Mouse (Mus musculus) hindbrain, embryonic 12.5 days (tissue): ENCODE results near the gene Sdr42e1. TPM values are rescaled to one million over a fixed set of nuclear protein-coding genes. Genes with fewer than 3 reads are reported as not detected.

ENCODE experiments used
- ATAC-seq: fragments of 200-750 bp; cut with Nextera tagmentation; 2 replicates; pipeline ENCODE4 v1.8.0; 2017; ENCODE audit warnings: moderate TSS enrichment; ENCODE audit not compliant: low FRiP score
- H3K27ac ChIP-seq: fragments of 300-500 bp; sonication (generic); 2 replicates; pipeline ENCODE4 v1.5.1; 2016; ENCODE audit warnings: mild to moderate bottlenecking
- H3K27me3 ChIP-seq: fragments of 300-500 bp; sonication (generic); 2 replicates; pipeline ENCODE4 v1.6.1; 2016; ENCODE audit warnings: mild to moderate bottlenecking
- H3K36me3 ChIP-seq: fragments of 300-500 bp; sonication (generic); 2 replicates; pipeline ENCODE4 v1.6.1; 2016; ENCODE audit warnings: mild to moderate bottlenecking
- H3K4me1 ChIP-seq: fragments of 300-500 bp; sonication (generic); 2 replicates; pipeline ENCODE4 v1.6.1; 2016
- H3K4me2 ChIP-seq: fragments of 300-500 bp; sonication (generic); replicated peaks from 2 replicates; pipeline ENCODE4 v1.6.1; 2016; ENCODE audit warnings: mild to moderate bottlenecking
- H3K4me3 ChIP-seq: fragments of 300-500 bp; sonication (generic); 2 replicates; pipeline ENCODE4 v1.5.1; 2016; ENCODE audit warnings: mild to moderate bottlenecking
- H3K9ac ChIP-seq: fragments of 300-500 bp; sonication (generic); 2 replicates; pipeline ENCODE4 v1.6.1; 2016; ENCODE audit warnings: mild to moderate bottlenecking, moderate library complexity
- H3K9me3 ChIP-seq: fragments of 300-500 bp; sonication (generic); replicated peaks from 2 replicates; pipeline ENCODE4 v1.6.1; 2016; ENCODE audit warnings: mild to moderate bottlenecking
- WGBS: fragments of 180-500 bp; shearing (Covaris S2); methylation state at CpG from one replicate; pipeline ENCODE4 v1.1.7; 2016; 5-methylcytosine and 5-hydroxymethylcytosine counted together
- polyA plus RNA-seq: library from polyadenylated mRNA; unstranded; fragments of >200 nt; fragmentation: Nextera tagmentation; extraction: Ambion mirVana; gene quantifications from 2 replicates; pipeline ENCODE4 v1.2.1, GENCODE M21; 2016

Sdr42e1 gene
- polyA plus RNA-seq, 1 experiment from 2014 or later, result 0.93 TPM

DNA sequence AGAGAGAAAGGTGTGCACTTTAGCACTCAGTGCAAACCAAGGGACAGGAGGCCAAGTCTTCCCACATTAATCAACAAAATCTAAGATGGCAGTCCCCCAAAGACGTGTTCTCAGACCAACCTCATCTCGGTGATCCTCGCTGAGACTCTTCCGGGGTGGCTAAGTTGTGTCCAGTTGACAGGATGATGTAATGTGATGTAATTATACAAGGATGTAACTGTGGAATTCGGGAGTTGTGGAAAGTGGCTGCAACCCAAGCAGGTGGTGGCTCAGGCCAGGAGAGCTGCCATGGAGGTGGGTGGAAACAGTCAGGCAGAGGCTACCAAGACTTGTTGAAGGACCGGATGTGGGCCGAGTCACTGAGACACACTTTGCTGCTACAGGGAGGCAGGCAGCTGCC is 14.4 kb upstream of the Sdr42e1 start:
- Histone ChIP-seq H3K9me3 (no peaks in the 10 kb centered on the region), H3K27ac (no peak overlapping the region), H3K27me3 (no peaks in the 10 kb centered on the region), H3K4me1 (no peaks in the 10 kb centered on the region), H3K4me2 (no peak overlapping the region), H3K36me3 (no peaks in the 10 kb centered on the region), H3K4me3 (no peak overlapping the region), H3K9ac (no peak overlapping the region)
- 86% methylated on average over 7 of the region's 7 CpGs for WGBS
- no peak for ATAC-seq

GRCm38 (mm10) chr8:117684504-117684903 is 11.0 kb upstream of the Sdr42e1 start:
- H3K27ac ChIP-seq, result no peak overlapping the region
- 71% methylated on average over 11 of the region's 11 CpGs for WGBS
- H3K4me3 ChIP-seq, result no peak overlapping the region
- H3K27me3 ChIP-seq, result no peaks in the 10 kb centered on the region
- no peak overlapping the region for H3K9ac ChIP-seq
- H3K9me3 ChIP-seq, result no peaks in the 10 kb centered on the region
- no peaks in the 10 kb centered on the region for H3K36me3 ChIP-seq
- H3K4me1 ChIP-seq, result no peaks in the 10 kb centered on the region
- no peak overlapping the region for H3K4me2 ChIP-seq
- no peak for ATAC-seq

GRCm38 (mm10) chr8:117683925-117684472 is 10.5 kb upstream of the Sdr42e1 start:
- no peak for ATAC-seq
- Histone ChIP-seq H3K4me1 (no peaks in the 10 kb centered on the region), H3K4me3 (no peak overlapping the region), H3K9me3 (no peaks in the 10 kb centered on the region), H3K27ac (no peak overlapping the region), H3K36me3 (no peaks in the 10 kb centered on the region), H3K27me3 (no peaks in the 10 kb centered on the region), H3K9ac (no peak overlapping the region), H3K4me2 (no peak overlapping the region)
- WGBS, result 87% methylated on average over 10 of the region's 10 CpGs

- H3K4me2 ChIP-seq, result no peak overlapping the region
- H3K27ac ChIP-seq, result no peak overlapping the region
- H3K4me3 ChIP-seq, result no peak overlapping the region
- WGBS, result 83% methylated on average over 4 of the region's 4 CpGs
- H3K27me3 ChIP-seq, result no peaks in the 10 kb centered on the region
- no peak overlapping the region for H3K9ac ChIP-seq
- H3K36me3 ChIP-seq, result no peaks in the 10 kb centered on the region
- H3K9me3 ChIP-seq, result no peaks in the 10 kb centered on the region
- ATAC-seq, result no peak
- H3K4me1 ChIP-seq, result no peaks in the 10 kb centered on the region
Measured at GRCm38 (mm10) chr8:117678650-117679049, 5.2 kb upstream of the Sdr42e1 start.

DNA sequence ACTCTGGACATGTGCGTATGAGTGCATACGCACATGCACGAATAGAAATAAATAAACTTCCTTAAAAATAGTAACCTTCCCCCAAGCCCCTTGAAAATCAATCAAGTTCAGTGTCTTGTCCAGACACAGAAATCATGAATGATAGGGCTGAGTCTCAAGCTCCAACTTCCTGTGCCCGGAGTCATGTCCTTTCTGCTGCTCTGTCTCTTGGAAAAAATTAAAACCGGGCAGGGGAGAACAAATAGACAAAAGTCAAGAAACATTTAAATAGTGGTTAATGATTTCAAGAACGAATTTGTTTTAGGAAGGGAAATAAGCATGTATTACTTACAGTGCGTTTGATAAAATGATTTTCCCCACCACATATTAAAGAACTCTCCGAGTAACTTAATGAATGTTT is 3.5 kb upstream of the Sdr42e1 start:
- 87% methylated on average over 8 of the region's 8 CpGs for WGBS
- Histone ChIP-seq H3K36me3 (no peaks in the 10 kb centered on the region), H3K9ac (no peak overlapping the region), H3K27ac (no peak overlapping the region), H3K4me3 (no peak overlapping the region), H3K4me1 (no peaks in the 10 kb centered on the region), H3K4me2 (no peak overlapping the region), H3K9me3 (no peaks in the 10 kb centered on the region), H3K27me3 (no peaks in the 10 kb centered on the region)
- ATAC-seq, result no peak

DNA sequence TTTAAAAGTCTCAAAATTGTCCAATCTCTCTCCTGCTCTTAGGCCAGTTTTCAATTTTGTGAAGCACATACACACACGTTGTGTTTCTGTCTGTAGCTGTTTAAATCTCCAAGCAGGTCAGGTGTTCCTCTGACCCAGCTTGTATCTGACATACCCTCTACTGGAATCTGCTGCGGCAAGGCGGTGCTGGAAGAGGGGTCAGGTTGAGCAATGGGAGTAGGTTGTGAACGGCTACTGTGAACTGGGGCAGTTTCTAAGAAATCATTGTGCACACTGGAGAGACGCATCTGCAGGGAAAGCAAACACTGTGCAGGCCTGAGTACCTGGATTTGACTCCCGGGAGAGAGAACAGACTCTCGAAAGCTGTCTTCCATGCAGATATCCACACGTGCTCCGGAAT is 3.0 kb upstream of the Sdr42e1 start:
- WGBS, result 82% methylated on average over 9 of the region's 9 CpGs
- no peaks in the 10 kb centered on the region for H3K4me1 ChIP-seq
- no peak overlapping the region for H3K4me2 ChIP-seq
- no peak overlapping the region for H3K9ac ChIP-seq
- H3K27me3 ChIP-seq, result no peaks in the 10 kb centered on the region
- no peak overlapping the region for H3K4me3 ChIP-seq
- ATAC-seq, result no peak
- H3K36me3 ChIP-seq, result no peaks in the 10 kb centered on the region
- H3K9me3 ChIP-seq, result no peaks in the 10 kb centered on the region
- H3K27ac ChIP-seq, result no peak overlapping the region

GRCm38 (mm10) chr8:117675171-117675570 is 1.7 kb upstream of the Sdr42e1 start:
- no peaks in the 10 kb centered on the region for H3K36me3 ChIP-seq
- no peak overlapping the region for H3K4me2 ChIP-seq
- no peak overlapping the region for H3K9ac ChIP-seq
- no peaks in the 10 kb centered on the region for H3K9me3 ChIP-seq
- ATAC-seq, result no peak
- WGBS, result 87% methylated on average over 5 of the region's 5 CpGs
- no peak overlapping the region for H3K4me3 ChIP-seq
- H3K4me1 ChIP-seq, result no peaks in the 10 kb centered on the region
- H3K27ac ChIP-seq, result no peak overlapping the region
- no peaks in the 10 kb centered on the region for H3K27me3 ChIP-seq

- ATAC-seq, result no peak
- no peak overlapping the region for H3K4me2 ChIP-seq
- 69% methylated on average over 3 of the region's 3 CpGs for WGBS
Measured at GRCm38 (mm10) chr8:117672558-117672957, 931 bp downstream of the Sdr42e1 start.

DNA sequence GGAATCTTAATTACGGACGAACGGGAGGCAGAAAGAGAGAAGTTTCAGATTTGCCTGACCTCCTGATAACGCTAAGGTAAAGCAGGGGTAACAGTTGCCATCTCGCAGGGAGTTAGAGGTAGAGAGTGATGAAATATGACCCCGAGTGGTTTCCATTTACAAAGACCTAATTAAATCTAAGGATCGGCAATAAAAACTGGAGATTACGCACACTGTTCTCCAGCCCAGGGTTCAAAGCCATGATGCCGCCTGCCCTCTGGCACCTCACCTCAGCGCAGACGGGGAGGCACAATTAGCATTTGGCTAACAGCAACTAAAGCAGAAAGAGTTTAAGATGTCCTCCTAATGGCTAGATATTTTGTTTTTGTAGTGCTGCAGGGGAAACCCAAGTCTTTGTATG is 3.0 kb downstream of the Sdr42e1 start:
- H3K9me3 ChIP-seq, result no peaks in the 10 kb centered on the region
- no peaks in the 10 kb centered on the region for H3K27me3 ChIP-seq
- no peak overlapping the region for H3K9ac ChIP-seq
- H3K4me1 ChIP-seq, result no peaks in the 10 kb centered on the region
- H3K4me2 ChIP-seq, result no peak overlapping the region
- no peak overlapping the region for H3K4me3 ChIP-seq
- no peak overlapping the region for H3K27ac ChIP-seq
- ATAC-seq, result no peak
- no peaks in the 10 kb centered on the region for H3K36me3 ChIP-seq
- WGBS, result 45% methylated on average over 11 of the region's 11 CpGs

More at GRCm38 (mm10) chr8:117672558-117672957, 931 bp downstream of the Sdr42e1 start:
- Histone ChIP-seq H3K27ac (no peak overlapping the region), H3K4me1 (no peaks in the 10 kb centered on the region), H3K9ac (no peak overlapping the region), H3K27me3 (no peaks in the 10 kb centered on the region), H3K36me3 (no peaks in the 10 kb centered on the region), H3K4me3 (no peak overlapping the region), H3K9me3 (no peaks in the 10 kb centered on the region)

DNA sequence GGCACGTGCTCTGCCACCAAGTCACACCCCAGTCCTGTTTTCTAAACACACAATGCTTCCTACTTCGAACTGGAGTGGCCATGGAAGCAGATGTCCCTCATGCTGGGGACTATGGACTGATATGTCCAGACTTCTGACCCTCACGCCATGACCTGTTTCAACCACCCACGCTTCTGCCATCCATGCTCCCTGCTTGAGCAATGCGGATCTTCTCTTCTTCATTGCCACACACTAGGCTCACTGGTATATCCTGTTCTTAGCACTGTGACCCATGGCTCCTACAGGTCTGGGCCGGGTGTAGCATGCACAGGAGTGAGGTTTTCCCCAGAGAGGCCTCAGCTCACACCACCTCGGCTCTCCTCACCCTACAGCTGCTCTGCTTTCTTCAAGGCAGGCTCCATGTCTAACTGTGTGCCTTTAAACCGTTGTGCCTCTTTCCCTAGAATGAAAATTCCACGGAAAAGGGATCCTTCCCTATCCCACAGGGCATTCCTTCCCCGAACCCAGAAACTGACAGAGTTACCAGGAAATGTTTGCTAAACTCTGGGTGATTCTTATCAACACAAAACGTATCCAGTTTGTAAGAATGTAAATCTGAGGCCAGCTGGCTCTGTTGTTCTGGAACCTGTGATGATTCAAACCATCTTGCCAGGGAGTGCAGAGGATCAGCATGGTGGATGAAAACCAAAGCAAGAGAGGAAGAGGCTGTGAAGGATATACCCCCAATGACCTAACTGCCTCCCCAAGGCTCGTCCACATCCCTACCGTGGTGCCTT is 6.0 kb downstream of the Sdr42e1 start:
- no peaks in the 10 kb centered on the region for H3K4me1 ChIP-seq
- H3K9me3 ChIP-seq, result no peaks in the 10 kb centered on the region
- no peaks in the 10 kb centered on the region for H3K27me3 ChIP-seq
- WGBS, result 80% methylated on average over 13 of the region's 13 CpGs
- no peak overlapping the region for H3K4me3 ChIP-seq
- H3K27ac ChIP-seq, result no peak overlapping the region
- no peak for ATAC-seq
- H3K36me3 ChIP-seq, result no peaks in the 10 kb centered on the region
- H3K9ac ChIP-seq, result no peak overlapping the region
- no peak overlapping the region for H3K4me2 ChIP-seq

DNA sequence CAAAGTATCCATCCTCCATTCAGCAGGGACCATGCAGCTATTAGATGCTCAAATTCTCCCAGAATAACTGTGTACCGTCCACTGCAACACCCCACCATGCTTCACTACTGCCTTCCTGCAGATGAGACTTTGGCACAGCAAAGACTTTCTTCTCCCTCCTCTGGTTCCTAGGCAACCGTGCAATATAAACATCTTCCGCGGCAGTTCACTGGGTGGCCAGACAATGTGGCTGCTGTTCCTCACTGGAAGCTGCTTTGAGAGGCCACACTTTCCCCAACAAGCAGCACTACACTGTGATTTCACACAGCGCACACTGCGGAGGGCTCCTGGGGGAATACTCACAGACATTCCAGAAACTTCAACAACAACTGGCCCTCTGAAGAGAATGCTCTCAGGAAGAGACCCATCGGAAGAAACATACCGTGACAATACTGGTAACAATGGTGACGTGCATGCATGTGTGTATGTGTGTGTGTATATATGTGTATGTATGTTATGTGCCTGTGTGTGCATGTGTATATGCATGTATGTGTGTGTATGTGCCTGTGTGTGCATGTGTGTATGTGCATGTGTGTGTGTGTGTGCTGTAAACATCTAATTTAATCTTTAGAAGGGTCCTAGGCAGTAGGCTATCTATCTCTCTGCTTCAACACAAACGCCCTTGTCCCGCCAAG is 13.0 kb downstream of the Sdr42e1 start:
- Histone ChIP-seq H3K4me1 (peaks cover 15% of the 10 kb centered on the region), H3K27ac (0 out of 2 replicates have a peak overlapping the region, but pooled peaks have one; percentile 2), H3K9me3 (no peaks in the 10 kb centered on the region), H3K4me2 (peak overlapping the region; percentile 19; the same call in 1 of the 2 replicates), H3K4me3 (no peak overlapping the region), H3K36me3 (no peaks in the 10 kb centered on the region), H3K9ac (no peak overlapping the region), H3K27me3 (peaks cover 3% of the 10 kb centered on the region; the same call in 1 of the 2 replicates)
- peak; percentile 78 for ATAC-seq
- WGBS, result 23% methylated on average over 11 of the region's 11 CpGs

DNA sequence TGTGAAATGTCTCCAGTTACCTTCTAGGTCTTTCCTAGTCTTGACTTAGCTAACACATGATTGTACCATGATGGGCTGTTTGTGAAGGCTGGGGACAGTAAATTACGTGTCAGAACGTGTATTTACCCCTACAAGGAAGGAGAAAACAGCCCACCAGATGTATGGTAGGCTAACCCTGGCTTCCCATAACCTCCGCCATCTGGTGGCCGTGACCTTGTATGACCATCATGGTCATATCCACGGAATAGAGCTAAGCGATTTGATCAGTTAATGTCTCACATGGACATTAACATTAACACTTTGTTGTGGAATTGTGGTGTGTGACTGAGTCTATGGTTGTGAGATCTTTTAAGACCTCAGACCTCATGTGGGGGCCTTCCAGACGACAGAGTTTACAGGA is 14.5 kb downstream of the Sdr42e1 start:
- Histone ChIP-seq H3K27ac (no peak overlapping the region), H3K9me3 (no peaks in the 10 kb centered on the region), H3K4me2 (no peak overlapping the region), H3K4me1 (peaks cover 15% of the 10 kb centered on the region), H3K27me3 (peaks cover 3% of the 10 kb centered on the region; the same call in 1 of the 2 replicates), H3K4me3 (no peak overlapping the region), H3K9ac (no peak overlapping the region), H3K36me3 (no peaks in the 10 kb centered on the region)
- no peak for ATAC-seq
- 81% methylated on average over 7 of the region's 7 CpGs for whole genome bisulfite sequencing
